Mouse (Mus musculus) MEL (cell line): ENCODE results near the gene Zdhhc17. TPM values are rescaled to one million over a fixed set of nuclear protein-coding genes. Genes with fewer than 3 reads are reported as not detected.

Source experiments
- DNase-seq: peaks from one replicate; pipeline ENCODE4 v3.0.0; 2011; ENCODE audit warnings: low read depth, low spot score
- H3K27ac ChIP-seq: 2 replicates; pipeline ENCODE4 v1.5.1; 2012; ENCODE audit warnings: low read depth, mild to moderate bottlenecking, control low read depth, low read length, moderate library complexity; ENCODE audit not compliant: control insufficient read depth
- H3K27me3 ChIP-seq, 2 experiments: fragments of 150-350 bp in 1 of 2; sonication (generic) in 1 of 2; 2 replicates each; pipeline ENCODE4 v1.6.1; 2012; ENCODE audit warnings: low read length in 2 of 2, mild to moderate bottlenecking in 2 of 2, improper control_type of control experiment in 1 of 2, moderate library complexity in 1 of 2; ENCODE audit not compliant: insufficient read depth in 2 of 2, control insufficient read depth in 1 of 2
- H3K36me3 ChIP-seq, 2 experiments: 2 replicates each; pipeline ENCODE4 v1.6.1; 2012 to 2014; ENCODE audit warnings: low read length in 2 of 2, improper control_type of control experiment in 1 of 2, inconsistent platforms in 1 of 2, mild to moderate bottlenecking in 1 of 2; ENCODE audit not compliant: insufficient read depth in 2 of 2, control insufficient read depth in 1 of 2
- H3K4me1 ChIP-seq, 2 experiments: fragments of 150-350 bp in 1 of 2; sonication (generic) in 1 of 2; 2 replicates each; pipeline ENCODE4 v1.6.1; 2012; ENCODE audit warnings: low read length in 2 of 2, improper control_type of control experiment in 1 of 2, mild to moderate bottlenecking in 1 of 2; ENCODE audit not compliant: insufficient read depth in 2 of 2, control insufficient read depth in 1 of 2
- H3K4me3 ChIP-seq, 2 experiments: fragments of 150-350 bp in 1 of 2; sonication (generic) in 1 of 2; 2 replicates each; pipeline ENCODE4 v1.5.1; 2012; ENCODE audit warnings: low read depth in 2 of 2, low read length in 2 of 2, mild to moderate bottlenecking in 2 of 2, moderate library complexity in 2 of 2, control low read depth in 1 of 2, improper control_type of control experiment in 1 of 2; ENCODE audit not compliant: control insufficient read depth in 1 of 2, insufficient read depth in 1 of 2
- H3K79me2 ChIP-seq: 2 replicates; pipeline ENCODE4 v1.6.1; 2012; ENCODE audit warnings: mild to moderate bottlenecking, low read length, moderate library complexity; ENCODE audit not compliant: control insufficient read depth, poor library complexity, insufficient read depth
- H3K9ac ChIP-seq: 2 replicates; pipeline ENCODE4 v1.6.1; 2012; ENCODE audit warnings: low read depth, mild to moderate bottlenecking, control low read depth, low read length, moderate library complexity; ENCODE audit not compliant: control insufficient read depth, poor library complexity, severe bottlenecking
- H3K9me3 ChIP-seq: fragments of 150-350 bp; sonication (generic); replicated peaks from 2 replicates; pipeline ENCODE4 v1.6.1; 2012; ENCODE audit warnings: mild to moderate bottlenecking, low read length, improper control_type of control experiment, moderate library complexity; ENCODE audit not compliant: insufficient read depth
- CHD2 ChIP-seq: IDR thresholded peaks from 2 replicates; pipeline ENCODE4 v1.6.1; 2011; ENCODE audit warnings: low read length, improper control_type of control experiment
- E2F4 ChIP-seq: IDR thresholded peaks from 2 replicates; pipeline ENCODE4 v1.6.1; 2011; ENCODE audit warnings: low read depth, low read length, improper control_type of control experiment, borderline replicate concordance
- EP300 ChIP-seq, 2 experiments: IDR thresholded peaks; 2 replicates each; pipeline ENCODE4 v1.6.1; 2011; ENCODE audit warnings: improper control_type of control experiment in 2 of 2, low read length in 2 of 2, low read depth in 1 of 2, mild to moderate bottlenecking in 1 of 2
- ETS1 ChIP-seq: IDR thresholded peaks from 2 replicates; pipeline ENCODE4 v1.6.1; 2012; ENCODE audit warnings: low read depth, mild to moderate bottlenecking, inconsistent platforms, low read length, improper control_type of control experiment, moderate library complexity
- GATA1 ChIP-seq: IDR thresholded peaks from 2 replicates; pipeline ENCODE4 v1.6.1; 2011; ENCODE audit warnings: low read depth, low read length, improper control_type of control experiment
- HCFC1 ChIP-seq: IDR thresholded peaks from 2 replicates; pipeline ENCODE4 v1.6.1; 2012; ENCODE audit warnings: low read depth, mild to moderate bottlenecking, inconsistent platforms, low read length, improper control_type of control experiment, moderate library complexity
- MAFK ChIP-seq: IDR thresholded peaks from 2 replicates; pipeline ENCODE4 v1.6.1; 2011; ENCODE audit warnings: low read depth, mild to moderate bottlenecking, low read length, improper control_type of control experiment, borderline replicate concordance
- MAX ChIP-seq: IDR thresholded peaks from 2 replicates; pipeline ENCODE4 v1.6.1; 2011; ENCODE audit warnings: low read length, improper control_type of control experiment
- MAZ ChIP-seq: IDR thresholded peaks from 2 replicates; pipeline ENCODE4 v1.6.1; 2012; ENCODE audit warnings: low read depth, mild to moderate bottlenecking, inconsistent platforms, low read length, improper control_type of control experiment
- MXI1 ChIP-seq: IDR thresholded peaks from 2 replicates; pipeline ENCODE4 v1.6.1; 2011; ENCODE audit warnings: mild to moderate bottlenecking, low read depth, low read length, improper control_type of control experiment
- SIN3A ChIP-seq: IDR thresholded peaks from 2 replicates; pipeline ENCODE4 v1.6.1; 2012; ENCODE audit warnings: low read length, improper control_type of control experiment, inconsistent platforms
- SMC3 ChIP-seq: IDR thresholded peaks from 2 replicates; pipeline ENCODE4 v1.6.1; 2011; ENCODE audit warnings: low read depth, low read length, improper control_type of control experiment
- TAL1 ChIP-seq: IDR thresholded peaks from 2 replicates; pipeline ENCODE4 v1.6.1; 2012; ENCODE audit warnings: mild to moderate bottlenecking, inconsistent platforms, low read length, moderate library complexity, mixed read lengths
- TBP ChIP-seq: IDR thresholded peaks from 2 replicates; pipeline ENCODE4 v1.8.0; 2011; ENCODE audit warnings: low read depth, low read length, improper control_type of control experiment
- UBTF ChIP-seq: IDR thresholded peaks from 2 replicates; pipeline ENCODE4 v1.6.1; 2012; ENCODE audit warnings: low read depth, mild to moderate bottlenecking, inconsistent platforms, low read length, improper control_type of control experiment, moderate library complexity, borderline replicate concordance; ENCODE audit not compliant: insufficient read depth
- USF1 ChIP-seq: IDR thresholded peaks from 2 replicates; pipeline ENCODE4 v1.6.1; 2014; ENCODE audit warnings: low read depth, mild to moderate bottlenecking, inconsistent platforms, low read length, improper control_type of control experiment, moderate library complexity
- USF2 ChIP-seq, 2 experiments: IDR thresholded peaks; 2 replicates each; pipeline ENCODE4 v1.6.1; 2011 to 2012; ENCODE audit warnings: improper control_type of control experiment in 2 of 2, low read length in 2 of 2, borderline replicate concordance in 1 of 2, inconsistent platforms in 1 of 2, low read depth in 1 of 2, mild to moderate bottlenecking in 1 of 2; ENCODE audit not compliant: insufficient read depth in 1 of 2
- polyA plus RNA-seq, 2 experiments: library from polyadenylated mRNA; stranded (reverse) in 1 of 2; unstranded in 1 of 2; fragments of >175 nt in 1 of 2; fragments of >200 nt in 1 of 2; gene quantifications; 2 replicates each; pipeline versions ENCODE4 v1.2.1 to v1.2.4; 2012; ENCODE audit warnings: low replicate concordance in 2 of 2, low read depth in 1 of 2; ENCODE audit not compliant: insufficient read length in 2 of 2, insufficient read depth in 1 of 2, missing spikeins in 1 of 2
- total RNA-seq: library from RNA; depleted of rRNA; stranded (reverse); fragments of 300-350 nt; gene quantifications from 2 replicates; pipeline ENCODE4 v1.2.3, GENCODE M21; 2012

The Zdhhc17 gene
- total and polyA plus RNA-seq, 3 experiments, result 14.9 to 16.6 TPM; not detected in 1

GRCm38 (mm10) chr10:111035134-111035533, 25.2 kb upstream of the Zdhhc17 start:
- TF ChIP-seq EP300 (IDR thresholded peaks at IDR 0.05; ENCODE audit: low read depth in 1 of 2, low read length in 2 of 2) (no peak), CHD2 (no peak), ETS1 (no peak), GATA1 (no peak), TAL1 (no peak), SMC3 (no peak), MXI1 (no peak)
- TF ChIP-seq, all 39 proteins: peak for 0
- H3K4me1 ChIP-seq, result no peaks in the 10 kb centered on the region
- DNase-seq, result no peak
- no peak overlapping the region for H3K9ac ChIP-seq
- H3K27ac ChIP-seq, result no peak overlapping the region
- H3K4me3 ChIP-seq, result no peak overlapping the region
- no peaks in the 10 kb centered on the region for H3K27me3 ChIP-seq
- peaks cover 0 to 3% of the 10 kb centered on the region in 2 experiments; a peak in 1 of 4 replicates for H3K36me3 ChIP-seq
- no peaks in the 10 kb centered on the region for H3K79me2 ChIP-seq
- no peaks in the 10 kb centered on the region for H3K9me3 ChIP-seq

- Histone ChIP-seq H3K9ac (peak overlapping the region; percentile 59), H3K27me3 (no peaks in the 10 kb centered on the region), H3K79me2 (no peaks in the 10 kb centered on the region), H3K27ac (peak overlapping the region; percentile 44), H3K4me1 (no peaks in the 10 kb centered on the region), H3K9me3 (no peaks in the 10 kb centered on the region), H3K4me3 (peak overlapping the region; percentile 57 to 67), H3K36me3 (peaks cover 0 to 3% of the 10 kb centered on the region in 2 experiments; a peak in 1 of 4 replicates)
- DNase-seq, result peak; percentile 49
- TF ChIP-seq MAZ (no peak), E2F4 (no peak), MAFK (no peak), USF1 (no peak), MXI1 (peak; percentile 70; the same call in 1 of the 2 replicates), TBP (no peak), SMC3 (no peak), HCFC1 (no peak), UBTF (no peak), USF2 (IDR thresholded peaks at IDR 0.05; ENCODE audit: borderline replicate concordance in 1 of 2, insufficient read depth in 1 of 2, low read depth in 1 of 2, low read length in 2 of 2) (no peak), MAX (peak; percentile 73), SIN3A (peak; percentile 48; the same call in 1 of the 2 replicates)
- TF ChIP-seq, all 39 proteins: peak for 3
These were observed 21.8 kb upstream of the Zdhhc17 start for GRCm38 (mm10) chr10:111031511-111032365.
